Mouse (Mus musculus): ENCODE data around the gene Gm29106. TPM values are rescaled to one million over a fixed set of nuclear protein-coding genes. Genes with fewer than 3 reads are reported as not detected.
"Not testable (repeated sequence)": the region's sequence is repeated elsewhere in the genome, so short reads cannot be mapped to it uniquely, and the experiment has no call there.

Gene Gm29106
- not detected in 2 replicates for polyA plus RNA-seq (2012; ENCODE audit: insufficient read depth, insufficient read length, missing spikeins)

DNA sequence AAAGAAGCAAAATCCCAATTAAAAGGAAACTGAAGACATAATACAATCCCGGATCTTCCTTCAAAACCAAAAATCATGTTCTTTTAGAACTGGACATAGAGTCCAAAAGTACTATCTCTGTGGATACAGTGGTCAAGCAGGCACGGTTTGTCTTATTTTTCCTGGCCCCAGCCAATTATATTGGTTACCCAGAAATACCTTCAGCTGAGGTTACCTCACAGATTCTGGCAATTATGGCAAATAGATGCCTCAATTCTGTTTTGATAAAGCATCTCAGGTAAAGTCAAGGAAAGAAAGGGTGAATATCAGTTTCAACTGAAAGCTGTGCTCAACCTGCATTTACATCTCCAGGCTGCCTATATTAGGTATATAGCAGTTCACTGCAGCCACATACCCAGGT is at the start of gene Gm29106:
Gene Gm29106 (plus strand): TSS at position 301 of the 400 bp plus-strand sequence.
- not testable (repeated sequence) for H3K27ac ChIP-seq (ENCODE audit: insufficient read depth, low read depth, low read length); H3K4me3 ChIP-seq (ENCODE audit: insufficient read depth, low read length); H3K4me1 ChIP-seq (ENCODE audit: control insufficient read depth, insufficient read depth, low read length)

DNA sequence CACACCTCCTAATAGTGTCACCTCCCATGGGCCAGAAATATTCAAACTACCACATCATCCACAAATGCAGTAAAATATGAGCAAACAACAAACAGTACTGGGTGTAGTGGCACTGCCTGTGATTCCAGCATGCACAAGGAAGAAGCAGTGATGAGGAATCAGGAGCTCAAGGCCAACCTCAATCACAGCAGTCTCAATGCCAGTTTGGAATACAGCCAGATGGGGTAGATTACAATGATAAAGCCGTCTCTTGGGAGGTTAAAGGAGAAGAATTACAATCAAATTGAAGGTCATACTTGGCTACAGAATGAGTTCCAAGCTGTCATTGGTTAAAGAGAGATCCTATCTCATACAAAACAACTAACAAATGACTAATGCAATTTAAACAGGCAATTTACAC is 52.2 kb downstream of the Gm29106 start:
- H3K4me3 ChIP-seq (ENCODE audit: insufficient read depth, low read length) = no peak overlapping the region
- TF ChIP-seq POLR2A (IDR thresholded peaks at IDR 0.05; ENCODE audit: borderline replicate concordance, low read depth, low read length) (no peak), CTCF (IDR thresholded peaks at IDR 0.05; ENCODE audit: low read depth, low read length) (no peak)
- H3K4me1 ChIP-seq (ENCODE audit: control insufficient read depth, insufficient read depth, low read length) = no peaks in the 10 kb centered on the region
- H3K27ac ChIP-seq (ENCODE audit: insufficient read depth, low read depth, low read length) = no peak overlapping the region

DNA sequence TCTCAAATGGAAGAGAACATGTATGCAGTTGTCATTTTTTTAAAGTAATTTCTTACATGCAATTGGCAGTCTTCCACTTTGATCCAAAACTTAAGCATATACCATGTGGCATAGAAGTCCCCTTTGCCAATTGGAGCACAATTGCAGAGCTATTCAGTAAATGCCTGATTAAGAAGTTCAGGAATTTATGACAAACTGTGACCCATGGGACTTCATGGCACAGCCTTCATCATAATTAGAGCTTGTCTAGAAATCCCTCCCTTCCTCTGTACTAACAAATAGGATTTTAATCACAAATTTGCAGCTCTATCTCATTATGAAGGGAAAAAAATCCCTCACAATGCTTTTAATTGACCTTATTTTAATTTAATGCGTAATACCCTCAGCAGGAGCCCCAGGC is 59.7 kb downstream of the Gm29106 start:
- TF ChIP-seq POLR2A (IDR thresholded peaks at IDR 0.05; ENCODE audit: borderline replicate concordance, low read depth, low read length) = no peak
- TF ChIP-seq CTCF (IDR thresholded peaks at IDR 0.05; ENCODE audit: low read depth, low read length) = no peak
- Histone ChIP-seq H3K4me3 (ENCODE audit: insufficient read depth, low read length) (no peak overlapping the region), H3K27ac (ENCODE audit: insufficient read depth, low read depth, low read length) (no peak overlapping the region), H3K4me1 (ENCODE audit: control insufficient read depth, insufficient read depth, low read length) (no peaks in the 10 kb centered on the region)

Other genes with a start within 250 kb of the Gm29106 start
- gene Gm28168, start 248.5 kb upstream of the Gm29106 start, polyA plus RNA-seq (2012; ENCODE audit: insufficient read depth, insufficient read length, missing spikeins) = not detected in 2 replicates
- gene Gm7145, start 210.6 kb upstream of the Gm29106 start, polyA plus RNA-seq (2012; ENCODE audit: insufficient read depth, insufficient read length, missing spikeins) = not detected in 2 replicates
- 68.5 and 70.1 TPM in 2 replicates for gene Tsn, start 135.2 kb downstream of the Gm29106 start, polyA plus RNA-seq (2012; ENCODE audit: insufficient read depth, insufficient read length, missing spikeins)
- gene Nifk, start 145.3 kb downstream of the Gm29106 start, polyA plus RNA-seq (2012; ENCODE audit: insufficient read depth, insufficient read length, missing spikeins) = 24.5 and 25.6 TPM in 2 replicates
- 20.8 and 22.3 TPM in 2 replicates for gene Clasp1, start 212.5 kb downstream of the Gm29106 start, polyA plus RNA-seq (2012; ENCODE audit: insufficient read depth, insufficient read length, missing spikeins)

Measured in bone marrow macrophage, adult 2 months (primary cell).